Mouse (Mus musculus): ENCODE data around the gene Ttc9. TPM values are rescaled to one million over a fixed set of nuclear protein-coding genes. Genes with fewer than 3 reads are reported as not detected.

The Ttc9 gene
- polyA plus RNA-seq, 1 experiment = 0.97 TPM

GRCm38 (mm10) chr12:81631661-81632401, 782 bp downstream of the Ttc9 start:
- H3K27me3 ChIP-seq (replicated peaks; ENCODE audit: control insufficient read depth, insufficient read depth, low read length) = 0 out of 2 replicates have a peak, but pooled peaks cover 2% of the 10 kb centered on the region
- peak overlapping the region; percentile 42 for H3K4me3 ChIP-seq (ENCODE audit: insufficient read depth, low read depth, low read length)

GRCm38 (mm10) chr12:81633246-81633645, 2.2 kb downstream of the Ttc9 start:
- H3K4me3 ChIP-seq (ENCODE audit: insufficient read depth, low read depth, low read length) = no peak overlapping the region
- no peak overlapping the region for H3K27ac ChIP-seq (ENCODE audit: insufficient read depth, low read depth, low read length)
- no peaks in the 10 kb centered on the region for H3K36me3 ChIP-seq (ENCODE audit: control insufficient read depth, insufficient read depth, low read length)
- H3K27me3 ChIP-seq (replicated peaks; ENCODE audit: control insufficient read depth, insufficient read depth, low read length) = 0 out of 2 replicates have a peak, but pooled peaks cover 2% of the 10 kb centered on the region
- 85% methylated on average over 2 of the region's 2 CpGs for WGBS
- H3K4me1 ChIP-seq (ENCODE audit: control insufficient read depth, insufficient read depth, low read length) = no peaks in the 10 kb centered on the region
- DNase-seq = no peak
- no peak for TF ChIP-seq POLR2A (IDR thresholded peaks at IDR 0.05; ENCODE audit: low read depth, low read length)

More at GRCm38 (mm10) chr12:81631661-81632401, 782 bp downstream of the Ttc9 start:
- no peak for DNase-seq
- WGBS = 4% methylated on average over 31 of the region's 31 CpGs
- Histone ChIP-seq H3K27ac (ENCODE audit: insufficient read depth, low read depth, low read length) (no peak overlapping the region), H3K4me1 (ENCODE audit: control insufficient read depth, insufficient read depth, low read length) (no peaks in the 10 kb centered on the region), H3K36me3 (ENCODE audit: control insufficient read depth, insufficient read depth, low read length) (no peaks in the 10 kb centered on the region)
- TF ChIP-seq CTCF (conservative IDR thresholded peaks at IDR 0.05; ENCODE audit: insufficient read depth, insufficient read length, low read depth, low read length) (no peak), POLR2A (IDR thresholded peaks at IDR 0.05; ENCODE audit: low read depth, low read length) (no peak)

GRCm38 (mm10) chr12:81640656-81641055, 9.6 kb downstream of the Ttc9 start:
- Histone ChIP-seq H3K4me1 (ENCODE audit: control insufficient read depth, insufficient read depth, low read length) (no peaks in the 10 kb centered on the region), H3K27ac (ENCODE audit: insufficient read depth, low read depth, low read length) (no peak overlapping the region), H3K4me3 (ENCODE audit: insufficient read depth, low read depth, low read length) (no peak overlapping the region), H3K27me3 (replicated peaks; ENCODE audit: control insufficient read depth, insufficient read depth, low read length) (no peaks in the 10 kb centered on the region), H3K36me3 (ENCODE audit: control insufficient read depth, insufficient read depth, low read length) (no peaks in the 10 kb centered on the region)
- DNase-seq = no peak
- TF ChIP-seq CTCF (conservative IDR thresholded peaks at IDR 0.05; ENCODE audit: insufficient read depth, insufficient read length, low read depth, low read length) (no peak), POLR2A (IDR thresholded peaks at IDR 0.05; ENCODE audit: low read depth, low read length) (no peak)
- 62% methylated on average over 5 of the region's 5 CpGs for WGBS

GRCm38 (mm10) chr12:81642361-81643082, 11.5 kb downstream of the Ttc9 start:
- DNase-seq = no peak
- no peak overlapping the region for H3K4me3 ChIP-seq (ENCODE audit: insufficient read depth, low read depth, low read length)
- no peak for TF ChIP-seq POLR2A (IDR thresholded peaks at IDR 0.05; ENCODE audit: low read depth, low read length)
- TF ChIP-seq CTCF (conservative IDR thresholded peaks at IDR 0.05; ENCODE audit: insufficient read depth, insufficient read length, low read depth, low read length) = no peak
- H3K27ac ChIP-seq (ENCODE audit: insufficient read depth, low read depth, low read length) = no peak overlapping the region
- WGBS = 78% methylated on average over 11 of the region's 11 CpGs
- H3K27me3 ChIP-seq (replicated peaks; ENCODE audit: control insufficient read depth, insufficient read depth, low read length) = no peaks in the 10 kb centered on the region
- H3K4me1 ChIP-seq (ENCODE audit: control insufficient read depth, insufficient read depth, low read length) = no peaks in the 10 kb centered on the region
- no peaks in the 10 kb centered on the region for H3K36me3 ChIP-seq (ENCODE audit: control insufficient read depth, insufficient read depth, low read length)

- no peaks in the 10 kb centered on the region for H3K36me3 ChIP-seq (ENCODE audit: control insufficient read depth, insufficient read depth, low read length)
- H3K27me3 ChIP-seq (replicated peaks; ENCODE audit: control insufficient read depth, insufficient read depth, low read length) = no peaks in the 10 kb centered on the region
- H3K4me3 ChIP-seq (ENCODE audit: insufficient read depth, low read depth, low read length) = no peak overlapping the region
- TF ChIP-seq CTCF (conservative IDR thresholded peaks at IDR 0.05; ENCODE audit: insufficient read depth, insufficient read length, low read depth, low read length) (no peak), POLR2A (IDR thresholded peaks at IDR 0.05; ENCODE audit: low read depth, low read length) (no peak)
- H3K27ac ChIP-seq (ENCODE audit: insufficient read depth, low read depth, low read length) = no peak overlapping the region
- no peak for DNase-seq
- 81% methylated on average over 6 of the region's 6 CpGs for WGBS
- no peaks in the 10 kb centered on the region for H3K4me1 ChIP-seq (ENCODE audit: control insufficient read depth, insufficient read depth, low read length)
Measured at GRCm38 (mm10) chr12:81646811-81647210, 15.8 kb downstream of the Ttc9 start.

- Histone ChIP-seq H3K27me3 (replicated peaks; ENCODE audit: control insufficient read depth, insufficient read depth, low read length) (no peaks in the 10 kb centered on the region), H3K27ac (ENCODE audit: insufficient read depth, low read depth, low read length) (no peak overlapping the region), H3K36me3 (ENCODE audit: control insufficient read depth, insufficient read depth, low read length) (no peaks in the 10 kb centered on the region), H3K4me3 (ENCODE audit: insufficient read depth, low read depth, low read length) (no peak overlapping the region), H3K4me1 (ENCODE audit: control insufficient read depth, insufficient read depth, low read length) (no peaks in the 10 kb centered on the region)
- TF ChIP-seq CTCF (conservative IDR thresholded peaks at IDR 0.05; ENCODE audit: insufficient read depth, insufficient read length, low read depth, low read length) (no peak), POLR2A (IDR thresholded peaks at IDR 0.05; ENCODE audit: low read depth, low read length) (no peak)
- 88% methylated on average over 8 of the region's 8 CpGs for WGBS
- DNase-seq = no peak
Measured at GRCm38 (mm10) chr12:81653344-81653743, 22.3 kb downstream of the Ttc9 start.

- no peak for DNase-seq
- no peak overlapping the region for H3K27ac ChIP-seq (ENCODE audit: insufficient read depth, low read depth, low read length)
- no peak for TF ChIP-seq POLR2A (IDR thresholded peaks at IDR 0.05; ENCODE audit: low read depth, low read length)
- TF ChIP-seq CTCF (conservative IDR thresholded peaks at IDR 0.05; ENCODE audit: insufficient read depth, insufficient read length, low read depth, low read length) = no peak
- no peak overlapping the region for H3K4me3 ChIP-seq (ENCODE audit: insufficient read depth, low read depth, low read length)
- no peaks in the 10 kb centered on the region for H3K4me1 ChIP-seq (ENCODE audit: control insufficient read depth, insufficient read depth, low read length)
- no peaks in the 10 kb centered on the region for H3K36me3 ChIP-seq (ENCODE audit: control insufficient read depth, insufficient read depth, low read length)
- WGBS = 67% methylated on average over 1 of the region's 1 CpGs
- H3K27me3 ChIP-seq (replicated peaks; ENCODE audit: control insufficient read depth, insufficient read depth, low read length) = no peaks in the 10 kb centered on the region
Measured at GRCm38 (mm10) chr12:81657321-81657720, 26.3 kb downstream of the Ttc9 start.
